Mouse (Mus musculus) bone marrow macrophage, adult 2 months (primary cell): ENCODE data around the gene Ckm. TPM values are rescaled to one million over a fixed set of nuclear protein-coding genes. Genes with fewer than 3 reads are reported as not detected.
A peak's percentile ranks its signal among the peaks of the same experiment; 100 is the strongest.

Source experiments
- H3K27ac ChIP-seq: 2 replicates; pipeline ENCODE4 v1.5.1; 2012; ENCODE audit warnings: low read depth, low read length; ENCODE audit not compliant: insufficient read depth
- H3K4me1 ChIP-seq: 2 replicates; pipeline ENCODE4 v1.6.1; 2012; ENCODE audit warnings: low read length; ENCODE audit not compliant: control insufficient read depth, insufficient read depth
- H3K4me3 ChIP-seq: 2 replicates; pipeline ENCODE4 v1.5.1; 2012; ENCODE audit warnings: mild to moderate bottlenecking, low read length, moderate library complexity; ENCODE audit not compliant: insufficient read depth
- CTCF ChIP-seq: IDR thresholded peaks from 2 replicates; pipeline ENCODE4 v1.5.1; 2012; ENCODE audit warnings: low read depth, mild to moderate bottlenecking, low read length, moderate library complexity
- POLR2A ChIP-seq: IDR thresholded peaks from 2 replicates; pipeline ENCODE4 v1.6.1; 2012; ENCODE audit warnings: mild to moderate bottlenecking, low read depth, low read length, borderline replicate concordance
- polyA plus RNA-seq: library from polyadenylated mRNA; stranded (reverse); fragments of >200 nt; gene quantifications from 2 replicates; pipeline ENCODE4 v1.2.4, GENCODE M21; 2012; ENCODE audit not compliant: missing spikeins, insufficient read depth, insufficient read length

The Ckm gene
- polyA plus RNA-seq, 1 experiment = not detected

- Histone ChIP-seq H3K4me1 (no peaks in the 10 kb centered on the region), H3K4me3 (no peak overlapping the region), H3K27ac (no peak overlapping the region)
- no peak for TF ChIP-seq POLR2A
- TF ChIP-seq CTCF = no peak
Measured at GRCm38 (mm10) chr7:19413525-19413924, 8.9 kb downstream of the Ckm start.

- TF ChIP-seq POLR2A (no peak), CTCF (no peak)
- Histone ChIP-seq H3K4me1 (peaks cover 5% of the 10 kb centered on the region; the same call in 1 of the 2 replicates), H3K27ac (no peak overlapping the region), H3K4me3 (no peak overlapping the region)
Measured at GRCm38 (mm10) chr7:19416590-19416989, 12.0 kb downstream of the Ckm start.

- Histone ChIP-seq H3K27ac (no peak overlapping the region), H3K4me3 (peak overlapping the region; percentile 29), H3K4me1 (peaks cover 5% of the 10 kb centered on the region; the same call in 1 of the 2 replicates)
- TF ChIP-seq CTCF = no peak
- no peak for TF ChIP-seq POLR2A
Measured at GRCm38 (mm10) chr7:19420121-19420520, 15.5 kb downstream of the Ckm start.

- TF ChIP-seq POLR2A (no peak), CTCF (no peak)
- Histone ChIP-seq H3K27ac (no peak overlapping the region), H3K4me1 (peaks cover 5% of the 10 kb centered on the region; the same call in 1 of the 2 replicates), H3K4me3 (peak overlapping the region; percentile 60)
Measured at GRCm38 (mm10) chr7:19420821-19421636, 16.5 kb downstream of the Ckm start.

- no peak overlapping the region for H3K27ac ChIP-seq
- H3K4me3 ChIP-seq = no peak overlapping the region
- TF ChIP-seq POLR2A = no peak
- no peak for TF ChIP-seq CTCF
- H3K4me1 ChIP-seq = peaks cover 5% of the 10 kb centered on the region; the same call in 1 of the 2 replicates
Measured at GRCm38 (mm10) chr7:19423083-19423482, 18.5 kb downstream of the Ckm start.

- Histone ChIP-seq H3K4me1 (peaks cover 5% of the 10 kb centered on the region; the same call in 1 of the 2 replicates), H3K27ac (no peak overlapping the region), H3K4me3 (no peak overlapping the region)
- TF ChIP-seq CTCF (no peak), POLR2A (no peak)
Measured at GRCm38 (mm10) chr7:19424051-19424450, 19.5 kb downstream of the Ckm start.

GRCm38 (mm10) chr7:19426349-19426748, 21.8 kb downstream of the Ckm start:
- no peak overlapping the region for H3K4me3 ChIP-seq
- TF ChIP-seq POLR2A (no peak), CTCF (no peak)
- H3K4me1 ChIP-seq = peaks cover 2% of the 10 kb centered on the region; the same call in 1 of the 2 replicates
- H3K27ac ChIP-seq = no peak overlapping the region

- Histone ChIP-seq H3K4me3 (no peak overlapping the region), H3K4me1 (no peaks in the 10 kb centered on the region), H3K27ac (no peak overlapping the region)
- TF ChIP-seq POLR2A (no peak), CTCF (no peak)
Measured at GRCm38 (mm10) chr7:19426888-19427287, 22.3 kb downstream of the Ckm start.

GRCm38 (mm10) chr7:19427999-19428650, 23.5 kb downstream of the Ckm start:
- Histone ChIP-seq H3K27ac (no peak overlapping the region), H3K4me3 (no peak overlapping the region), H3K4me1 (no peaks in the 10 kb centered on the region)
- TF ChIP-seq POLR2A (no peak), CTCF (no peak)

GRCm38 (mm10) chr7:19429726-19430125, 25.1 kb downstream of the Ckm start:
- TF ChIP-seq CTCF (no peak), POLR2A (no peak)
- H3K27ac ChIP-seq = no peak overlapping the region
- no peak overlapping the region for H3K4me3 ChIP-seq
- no peaks in the 10 kb centered on the region for H3K4me1 ChIP-seq
